28 mouse cellular contexts compared by ENCODE assay signal in genomic region chr15:99589237-99589636, GRCm38 (mm10). TPM values are rescaled to one million over a fixed set of nuclear protein-coding genes. Genes with fewer than 3 reads are reported as not detected.
DNase-seq lines count a peak whose midpoint lies in the region; TF ChIP-seq lines count a peak whose summit lies in the region.
"Had no signal": no experiment of that assay in that cellular context is flagged by ENCODE, and none has a peak within 500 bp of the region (broad histone marks: within the 10 kb centered on the region; RNA-seq: fewer than 3 reads in every experiment).

No protein-coding gene starts in this region.

- peak overlapping the region; percentile 66 for H3K4me2 ChIP-seq in myocyte (ENCODE audit: low read depth)
- H3K4me2 ChIP-seq: forebrain, embryonic 13.5 days; heart, embryonic 13.5 days; hindbrain, embryonic 14.5 days had no signal

- H3K79me2 ChIP-seq in C2C12 (ENCODE audit: control insufficient read depth, insufficient read depth) (peaks cover 53% of the 10 kb centered on the region), myocyte (ENCODE audit: control insufficient read depth, insufficient read depth) (no peaks in the 10 kb centered on the region)

- H3ac ChIP-seq in C2C12 (ENCODE audit: control insufficient read depth, insufficient read length, low read depth) (no peak overlapping the region), myocyte (ENCODE audit: control insufficient read depth, insufficient read length) (no peak overlapping the region)

- H3K36me3 ChIP-seq in C2C12 (ENCODE audit: control insufficient read depth, insufficient read depth): peaks cover 20% of the 10 kb centered on the region
- H3K36me3 ChIP-seq in myocyte (ENCODE audit: control insufficient read depth, insufficient read depth): no peaks in the 10 kb centered on the region
- H3K36me3 ChIP-seq: forebrain, embryonic 10.5 days; heart, embryonic 10.5 days; heart, embryonic 13.5 days had no signal

- DNase-seq in lung, adult 18-20 months: peak; percentile 51 to 72
- DNase-seq in lung, postnatal 4 days: no peak
- DNase-seq in 3134 (ENCODE audit: extremely low read depth, insufficient read length, low spot score): peak; percentile 72
- DNase-seq in cerebellum, adult 11-12 months: no peak
- DNase-seq in urinary bladder, adult 18-20 months (ENCODE audit: low spot score in 2 of 2): no peak
- DNase-seq: adrenal gland, adult 8-10 months; adrenal gland, postnatal 25 days; cerebellum, adult 18-20 months; cerebellum, adult 9-10 months; cerebellum, postnatal 14 days; gastrocnemius, postnatal 10 days; gastrocnemius, postnatal 36 days; heart, adult 2 months; heart, postnatal 14 days; heart, postnatal 4 days had no signal

- H3K4me3 ChIP-seq in C2C12 (ENCODE audit: insufficient read depth, poor library complexity, severe bottlenecking) (peak overlapping the region; percentile 59), myocyte (peak overlapping the region; percentile 29)
- H3K4me3 ChIP-seq: forebrain, embryonic 10.5 days; forebrain, embryonic 13.5 days; heart, adult 2 months; heart, embryonic 10.5 days; heart, embryonic 13.5 days had no signal

- no peak for TF ChIP-seq CTCF in C2C12 (IDR thresholded peaks at IDR 0.05; ENCODE audit: control insufficient read depth, insufficient read depth, insufficient read length)

- peaks cover 37% of the 10 kb centered on the region for H3K79me3 ChIP-seq in C2C12 (ENCODE audit: low read depth)

- H3K27me3 ChIP-seq in C2C12 (ENCODE audit: control insufficient read depth, insufficient read depth, insufficient read length) (no peaks in the 10 kb centered on the region), myocyte (ENCODE audit: control insufficient read depth, insufficient read depth, insufficient read length) (no peaks in the 10 kb centered on the region)

- TF ChIP-seq POLR2A in myocyte (IDR thresholded peaks at IDR 0.05; ENCODE audit: insufficient read length, low read depth): no peak

TF ChIP-seq in C2C12, 6 proteins besides CTCF, POLR2A, EP300 and RAD21:
- TF ChIP-seq CEBPB (IDR thresholded peaks at IDR 0.05; ENCODE audit: low read depth) (no peak), MAX (IDR thresholded peaks at IDR 0.05) (peak; percentile 60)

TF ChIP-seq in myocyte, 11 proteins besides CTCF, POLR2A, EP300 and RAD21:
- TF ChIP-seq MAX (IDR thresholded peaks at IDR 0.05; ENCODE audit: low read depth): no peak
- no peak for TF ChIP-seq TCF12 (IDR thresholded peaks at IDR 0.05; ENCODE audit: insufficient read depth, poor library complexity, severe bottlenecking)
- no peak for TF ChIP-seq REST (IDR thresholded peaks at IDR 0.05; ENCODE audit: insufficient read depth, insufficient read length)
- TF ChIP-seq POLR2AphosphoS2 (IDR thresholded peaks at IDR 0.05; ENCODE audit: insufficient read length, low read depth): no peak
- no peak for TF ChIP-seq MYOG (IDR thresholded peaks at IDR 0.05; ENCODE audit: control insufficient read depth in 1 of 3, insufficient read depth in 1 of 3, insufficient read length in 2 of 3, low read depth in 2 of 3)
- no peak for TF ChIP-seq CEBPB (IDR thresholded peaks at IDR 0.05; ENCODE audit: insufficient read depth, poor library complexity, severe bottlenecking)
- no peak for TF ChIP-seq E2F4 (IDR thresholded peaks at IDR 0.05; ENCODE audit: insufficient read depth)
- TF ChIP-seq TCF3 (IDR thresholded peaks at IDR 0.05; ENCODE audit: insufficient read length, low read depth): no peak
- TF ChIP-seq MYOD1 (IDR thresholded peaks at IDR 0.05; ENCODE audit: control insufficient read depth in 1 of 3, insufficient read length in 2 of 3, low read depth in 2 of 3): no peak
- no peak for TF ChIP-seq USF1 (IDR thresholded peaks at IDR 0.05; ENCODE audit: low read depth)
- TF ChIP-seq SRF (IDR thresholded peaks at IDR 0.05; ENCODE audit: control insufficient read depth, insufficient read length, low read depth): no peak

RNA-seq across cellular contexts. Expression of gene Aqp5, which starts 1.3 kb away (rescaled TPM):
- 395 TPM for polyA plus RNA-seq in C2C12 (2012; fragmentation: generic; extraction: Trizol)
- polyA plus RNA-seq in myocyte (2012; fragmentation: generic; extraction: Trizol): 109 TPM
- polyA plus RNA-seq: activated CD4-positive, CD25-positive, alpha-beta regulatory T cell, adult 4 months; embryonic facial prominence, embryonic 11.5 days; forebrain, embryonic 10.5 days had no signal

RNA-seq across cellular contexts. Expression of gene Aqp2, which starts 10.4 kb away (rescaled TPM):
- polyA plus RNA-seq in C2C12 (2012; fragmentation: generic; extraction: Trizol): 0.18 TPM
- polyA plus RNA-seq in myocyte (2012; fragmentation: generic; extraction: Trizol): 0.02 TPM
- polyA plus RNA-seq: activated CD4-positive, CD25-positive, alpha-beta regulatory T cell, adult 4 months; embryonic facial prominence, embryonic 11.5 days; forebrain, embryonic 10.5 days; forebrain, embryonic 13.5 days; forebrain, embryonic 16.5 days; heart, embryonic 13.5 days; hindbrain, embryonic 11.5 days; hindbrain, embryonic 14.5 days had no signal

RNA-seq across cellular contexts. Expression of gene Aqp6, which starts 12.0 kb away (rescaled TPM):
- polyA plus RNA-seq in C2C12 (2012; fragmentation: generic; extraction: Trizol): not detected
- not detected for polyA plus RNA-seq in myocyte (2012; fragmentation: generic; extraction: Trizol)
- polyA plus RNA-seq: activated CD4-positive, CD25-positive, alpha-beta regulatory T cell, adult 4 months; embryonic facial prominence, embryonic 11.5 days; embryonic facial prominence, embryonic 14.5 days; forebrain, embryonic 10.5 days; forebrain, embryonic 13.5 days; forebrain, embryonic 16.5 days; heart, embryonic 10.5 days; heart, embryonic 13.5 days; heart, embryonic 16.5 days had no signal

Comparison
In these comparisons a context has a peak if more than half of its experiments do, and no peak if none do; other contexts are left out.
1. DNase-seq: peak in lung, adult 18-20 months (2 of 2) and 3134 (single experiment); none in lung, postnatal 4 days (0 of 2), cerebellum, adult 11-12 months (single experiment) and urinary bladder, adult 18-20 months (0 of 2).